Mouse (Mus musculus): ENCODE results near the gene Hoxb9. TPM values are rescaled to one million over a fixed set of nuclear protein-coding genes. Genes with fewer than 3 reads are reported as not detected.
A peak's percentile ranks its signal among the peaks of the same experiment; 100 is the strongest.

Hoxb9 gene
- polyA plus RNA-seq, 1 experiment, result not detected

DNA sequence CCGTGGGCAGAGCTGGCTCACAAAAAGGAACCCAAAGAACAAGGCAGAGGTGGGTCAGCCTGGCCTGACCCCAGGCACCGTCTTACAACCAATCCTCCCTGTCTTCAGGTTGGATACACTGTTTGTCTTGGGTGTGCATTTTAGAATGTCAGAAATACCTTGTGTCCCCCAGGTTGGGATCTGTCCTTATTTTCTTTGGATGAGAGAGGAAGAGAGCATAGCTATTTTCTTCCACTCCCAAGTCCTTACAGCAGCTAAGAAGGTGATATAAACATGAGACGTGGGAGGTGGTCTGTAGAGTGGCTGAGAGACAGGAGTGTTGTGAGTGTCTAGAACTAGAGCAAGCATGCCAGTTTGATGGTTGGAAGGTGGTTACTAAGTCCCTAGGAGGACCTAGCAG lies 26.2 kb downstream of the Hoxb9 start:
- no peak for DNase-seq (ENCODE audit: extremely low spot score in 1 of 2, low spot score in 1 of 2)

DNA sequence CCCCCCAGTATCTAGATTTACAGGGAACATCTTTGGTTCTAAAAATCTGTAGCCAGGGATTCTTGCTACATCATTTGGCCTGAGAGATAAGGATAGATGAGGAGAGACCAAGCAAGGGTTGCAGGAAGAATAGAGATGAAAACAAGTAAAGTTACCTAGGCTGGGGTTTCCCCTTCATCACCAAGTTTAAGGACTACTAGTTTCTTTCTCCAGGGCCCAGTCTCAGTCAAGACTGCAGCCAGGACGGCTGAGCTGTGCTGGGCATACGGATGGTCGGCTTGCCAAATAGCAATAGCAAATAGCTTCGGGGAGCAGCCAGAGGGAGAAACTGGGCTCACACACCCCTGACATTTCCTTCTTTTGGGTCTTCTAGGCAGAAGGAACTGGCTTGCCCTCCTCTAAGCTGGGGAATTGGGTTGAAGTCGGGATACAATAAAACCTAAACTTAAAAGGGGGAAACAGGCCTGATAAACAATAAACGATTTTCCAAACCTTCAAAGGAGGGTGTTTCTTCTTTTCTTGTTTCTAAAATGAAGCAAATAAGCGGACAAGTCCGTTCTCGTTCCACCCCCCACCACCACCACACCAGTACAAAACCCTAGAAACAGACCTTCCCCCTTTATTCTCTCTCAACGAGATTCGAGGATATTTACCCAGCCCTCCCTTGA lies 26.8 kb downstream of the Hoxb9 start:
- DNase-seq (ENCODE audit: extremely low spot score in 1 of 2, low spot score in 1 of 2), result no peak

GRCm38 (mm10) chr11:96298895-96299667 lies 27.8 kb downstream of the Hoxb9 start:
- no peak for DNase-seq (ENCODE audit: extremely low spot score in 1 of 2, low spot score in 1 of 2)

- no peak for DNase-seq (ENCODE audit: extremely low spot score in 1 of 2, low spot score in 1 of 2)
Observed at GRCm38 (mm10) chr11:96299781-96300180, 28.5 kb downstream of the Hoxb9 start.

DNA sequence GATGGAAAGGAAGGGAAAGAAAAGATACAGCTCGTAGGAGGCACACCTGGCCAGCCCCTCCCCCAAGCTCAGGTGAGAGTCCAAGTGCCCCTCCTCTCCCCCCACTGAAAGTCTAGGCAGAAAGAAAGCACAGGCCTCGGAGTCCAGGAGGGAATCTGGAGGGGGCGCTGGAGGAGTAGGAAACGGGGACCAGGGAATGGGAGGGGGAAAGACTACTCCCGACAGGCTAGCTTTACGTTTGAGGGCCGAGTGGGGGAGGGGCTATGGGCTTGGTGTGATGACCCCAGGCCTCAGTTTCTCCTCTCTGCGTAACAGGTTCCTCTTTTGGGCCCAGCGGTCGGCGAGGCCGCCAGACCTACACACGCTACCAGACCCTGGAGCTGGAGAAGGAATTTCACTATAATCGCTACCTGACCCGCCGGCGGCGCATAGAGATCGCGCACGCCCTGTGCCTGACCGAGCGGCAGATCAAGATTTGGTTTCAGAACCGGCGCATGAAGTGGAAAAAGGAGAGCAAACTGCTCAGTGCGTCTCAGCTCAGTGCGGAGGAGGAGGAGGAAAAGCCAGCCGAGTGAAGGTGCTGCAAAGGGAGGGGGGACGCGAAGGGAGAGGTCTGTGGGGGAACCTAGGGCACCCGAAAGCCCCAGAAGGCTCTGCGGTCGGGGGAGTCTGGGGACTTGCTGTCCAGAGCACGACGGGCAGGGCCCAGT lies 29.3 kb downstream of the Hoxb9 start:
- no peak for DNase-seq (ENCODE audit: extremely low spot score in 1 of 2, low spot score in 1 of 2)

- DNase-seq (ENCODE audit: extremely low spot score in 1 of 2, low spot score in 1 of 2), result no peak
Observed at GRCm38 (mm10) chr11:96301064-96301431, 29.8 kb downstream of the Hoxb9 start.

DNA sequence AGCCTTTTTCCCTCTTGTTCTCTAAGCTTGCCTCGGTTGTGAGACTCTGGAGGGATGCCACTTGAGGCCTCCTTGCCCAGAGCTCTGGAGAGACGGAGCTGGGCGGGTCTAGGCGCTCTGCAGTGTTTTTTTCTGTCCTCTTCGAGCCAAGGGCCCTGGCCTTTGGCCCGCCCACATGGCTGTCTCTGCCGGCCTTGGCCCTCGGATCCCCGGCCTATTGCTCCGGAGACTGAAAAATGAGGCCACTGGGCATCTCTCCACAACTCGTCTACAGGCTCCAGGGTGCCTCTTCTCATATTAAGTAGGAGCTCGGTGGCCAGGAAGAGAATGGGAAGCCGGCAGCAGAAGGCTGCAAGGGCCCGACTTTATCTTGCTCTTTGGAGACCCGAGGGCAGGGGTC lies 30.6 kb downstream of the Hoxb9 start:
- DNase-seq (ENCODE audit: extremely low spot score in 1 of 2, low spot score in 1 of 2), result peak in 1 of 2 experiments; percentile 51

DNA sequence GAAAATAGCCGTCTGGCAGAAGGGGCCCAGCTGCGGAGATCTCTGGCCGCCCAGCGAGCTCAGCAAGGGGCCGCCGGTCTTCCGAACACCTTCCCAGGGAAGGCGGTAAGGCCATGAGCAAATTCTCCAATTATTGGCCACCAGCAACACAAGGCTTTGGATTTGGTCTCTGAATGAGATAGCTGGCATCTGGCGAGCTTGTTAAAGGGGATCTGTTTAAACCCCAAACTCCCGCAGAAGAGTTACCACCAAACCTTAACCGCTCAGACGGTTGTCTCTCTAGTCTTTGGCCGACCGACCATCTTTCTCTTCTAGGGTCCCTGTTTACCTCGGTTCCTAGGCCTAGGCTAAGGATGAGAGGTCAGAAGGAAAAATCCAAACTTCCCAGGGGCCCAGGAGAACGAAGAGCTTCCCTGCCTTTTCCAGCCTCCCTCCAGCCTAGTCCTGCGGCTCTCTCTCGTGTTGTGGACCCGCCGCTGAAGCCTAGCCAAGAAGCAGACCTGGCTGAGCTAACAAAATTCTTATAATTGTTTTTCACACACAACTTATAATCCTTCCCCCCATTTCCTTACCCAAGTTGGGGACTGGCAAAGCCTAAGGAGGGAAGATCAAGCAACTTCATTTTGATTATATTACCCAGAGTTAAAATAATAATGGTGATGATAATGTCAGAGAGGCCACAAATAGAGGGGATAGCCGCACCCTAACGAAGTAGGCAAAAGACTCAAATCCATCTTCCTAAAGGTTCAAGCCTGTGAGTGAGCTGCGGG lies 31.3 kb downstream of the Hoxb9 start:
- no peak for DNase-seq (ENCODE audit: extremely low spot score in 1 of 2, low spot score in 1 of 2)

DNA sequence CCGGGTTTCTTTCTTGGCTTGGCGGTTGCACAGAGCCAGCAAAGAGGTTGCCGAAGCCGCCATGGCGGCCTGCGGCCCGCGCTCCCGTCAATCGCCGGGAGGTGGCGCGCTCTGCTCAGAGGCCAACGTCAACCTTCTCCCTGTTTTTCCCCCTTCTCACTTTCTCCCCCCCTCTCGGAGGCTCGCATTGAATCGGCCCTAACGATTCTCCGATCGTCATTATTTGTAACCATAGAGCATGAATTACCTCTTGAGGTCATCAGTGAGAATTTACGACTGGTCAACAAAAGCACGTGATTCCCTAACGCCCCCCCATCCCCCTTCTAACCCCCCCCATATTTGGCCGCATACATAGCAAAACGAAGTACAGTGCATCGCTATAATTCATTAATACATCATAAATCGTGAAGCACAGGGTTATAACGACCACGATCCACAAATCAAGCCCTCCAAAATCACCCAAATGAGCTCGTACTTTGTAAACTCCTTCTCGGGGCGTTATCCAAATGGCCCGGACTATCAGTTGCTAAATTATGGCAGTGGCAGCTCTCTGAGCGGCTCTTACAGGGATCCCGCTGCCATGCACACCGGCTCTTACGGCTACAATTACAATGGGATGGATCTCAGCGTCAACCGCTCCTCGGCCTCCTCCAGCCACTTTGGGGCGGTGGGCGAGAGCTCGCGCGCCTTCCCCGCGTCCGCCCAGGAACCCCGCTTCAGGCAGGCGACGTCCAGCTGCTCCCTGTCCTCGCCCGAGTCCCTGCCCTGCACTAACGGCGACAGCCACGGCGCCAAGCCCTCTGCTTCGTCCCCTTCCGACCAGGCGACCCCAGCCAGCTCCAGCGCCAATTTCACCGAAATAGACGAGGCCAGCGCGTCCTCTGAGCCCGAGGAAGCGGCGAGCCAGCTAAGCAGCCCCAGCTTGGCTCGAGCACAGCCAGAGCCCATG lies 32.2 kb downstream of the Hoxb9 start, which contains the start of gene Hoxb5:
TSS of gene Hoxb5 (plus strand) at position 186 of the 949 bp plus-strand sequence.
- DNase-seq (ENCODE audit: extremely low spot score in 1 of 2, low spot score in 1 of 2), result no peak

GRCm38 (mm10) chr11:96304381-96305195 lies 33.3 kb downstream of the Hoxb9 start:
- DNase-seq (ENCODE audit: extremely low spot score in 1 of 2, low spot score in 1 of 2), result no peak

DNA sequence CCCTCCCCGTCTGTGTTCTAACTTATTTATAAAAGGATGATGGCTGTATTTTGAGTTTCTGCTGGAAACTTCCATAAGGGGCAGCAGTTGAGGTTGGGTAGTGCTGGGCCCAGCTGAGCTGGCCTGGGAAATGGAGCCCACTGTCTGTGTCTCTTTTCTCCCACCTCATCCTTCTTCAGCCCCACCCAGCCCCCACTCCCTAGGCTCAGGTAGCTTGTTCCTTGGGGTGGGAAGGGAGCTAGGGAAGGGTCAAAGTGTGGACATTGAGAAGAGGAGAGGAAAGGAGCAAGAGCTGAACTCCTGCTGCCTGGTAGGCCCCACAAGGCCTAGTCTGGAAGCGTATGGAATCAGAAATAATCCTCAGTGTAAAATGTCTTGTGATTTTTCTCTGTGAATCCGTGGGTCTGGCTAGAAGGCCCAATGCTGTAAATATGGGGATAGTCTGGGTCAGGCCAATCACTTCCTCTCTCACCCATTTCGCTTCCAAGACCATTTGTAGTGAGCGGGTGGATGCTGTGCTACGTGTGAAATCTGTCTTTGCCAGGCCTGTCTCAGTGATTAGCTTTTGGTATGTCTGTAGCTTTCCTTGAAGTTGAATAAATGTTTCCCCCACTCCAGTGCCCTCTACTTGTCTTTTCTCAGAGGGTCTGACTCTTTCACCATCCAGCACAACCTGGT lies 34.4 kb downstream of the Hoxb9 start:
- no peak for DNase-seq (ENCODE audit: extremely low spot score in 1 of 2, low spot score in 1 of 2)

GRCm38 (mm10) chr11:96306183-96306907 lies 35.1 kb downstream of the Hoxb9 start:
- no peak for DNase-seq (ENCODE audit: extremely low spot score in 1 of 2, low spot score in 1 of 2)

DNA sequence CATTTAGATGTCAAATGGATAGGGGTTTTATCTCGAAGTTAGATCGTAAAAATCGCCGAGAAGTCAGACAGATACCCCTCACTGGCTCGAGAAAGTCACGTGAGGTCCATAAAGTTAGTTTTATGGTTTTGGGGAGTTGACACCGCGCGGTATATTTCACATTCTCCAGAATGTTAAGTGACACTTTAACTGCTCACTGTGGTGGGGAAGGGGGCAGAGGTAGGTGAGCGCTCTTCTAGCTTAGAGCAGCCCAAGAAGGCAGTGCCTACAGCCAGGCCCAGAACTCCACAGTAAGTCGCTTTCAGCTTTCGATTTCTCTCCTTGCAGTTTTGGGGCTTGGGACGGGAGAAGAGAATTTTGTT lies 35.6 kb downstream of the Hoxb9 start:
- no peak for DNase-seq (ENCODE audit: extremely low spot score in 1 of 2, low spot score in 1 of 2)

DNA sequence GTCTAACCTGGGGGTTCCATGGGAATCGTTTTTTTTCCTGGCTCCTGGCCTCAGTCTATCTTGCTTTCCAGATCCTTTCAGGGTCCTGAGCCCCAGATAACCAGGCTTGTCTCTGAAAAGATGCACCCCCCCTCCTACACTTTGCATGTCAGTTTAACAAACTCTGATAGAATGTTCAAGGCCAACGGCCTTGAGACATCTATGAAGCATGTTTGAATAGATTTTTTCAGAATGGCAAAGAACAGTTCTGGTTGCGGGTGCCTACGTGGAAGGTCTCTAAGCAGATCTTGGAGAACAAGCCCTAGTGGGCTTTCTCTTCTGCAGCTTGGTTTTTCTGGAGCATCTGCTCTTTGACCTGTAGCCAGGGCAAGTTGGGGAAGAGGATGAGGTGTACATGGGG lies 37.5 kb downstream of the Hoxb9 start:
- no peak for DNase-seq (ENCODE audit: extremely low spot score in 1 of 2, low spot score in 1 of 2)

- no peak for DNase-seq (ENCODE audit: extremely low spot score in 1 of 2, low spot score in 1 of 2)
Observed at GRCm38 (mm10) chr11:96309288-96309687, 38.0 kb downstream of the Hoxb9 start.

GRCm38 (mm10) chr11:96310183-96310938 lies 39.1 kb downstream of the Hoxb9 start:
- no peak for DNase-seq (ENCODE audit: extremely low spot score in 1 of 2, low spot score in 1 of 2)

DNA sequence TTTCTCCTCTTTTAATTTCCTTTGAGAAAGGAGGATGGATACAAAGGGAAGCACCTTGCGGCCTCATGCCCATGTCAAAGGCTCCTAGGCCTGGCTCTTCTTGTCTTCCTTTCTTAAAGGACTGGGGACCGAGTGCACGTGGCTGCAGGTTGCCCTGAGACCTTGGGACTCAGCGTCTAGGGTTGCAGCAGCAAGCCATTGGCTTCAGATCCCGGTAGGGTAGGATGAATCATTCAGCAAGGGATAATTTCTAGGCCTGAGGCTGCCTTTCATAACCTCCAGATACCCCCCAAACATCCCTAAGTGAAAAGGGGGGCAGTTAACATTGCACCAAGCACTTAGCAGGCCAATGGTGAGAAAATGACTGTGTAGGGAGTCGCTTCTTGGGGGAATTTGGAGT lies 39.8 kb downstream of the Hoxb9 start:
- no peak for DNase-seq (ENCODE audit: extremely low spot score in 1 of 2, low spot score in 1 of 2)
